Mouse (Mus musculus): ENCODE results near the gene Psmd13. TPM values are rescaled to one million over a fixed set of nuclear protein-coding genes. Genes with fewer than 3 reads are reported as not detected.

Gene Psmd13
- total and polyA plus RNA-seq, 3 experiments, result 165 to 215 TPM; not detected in 1

DNA sequence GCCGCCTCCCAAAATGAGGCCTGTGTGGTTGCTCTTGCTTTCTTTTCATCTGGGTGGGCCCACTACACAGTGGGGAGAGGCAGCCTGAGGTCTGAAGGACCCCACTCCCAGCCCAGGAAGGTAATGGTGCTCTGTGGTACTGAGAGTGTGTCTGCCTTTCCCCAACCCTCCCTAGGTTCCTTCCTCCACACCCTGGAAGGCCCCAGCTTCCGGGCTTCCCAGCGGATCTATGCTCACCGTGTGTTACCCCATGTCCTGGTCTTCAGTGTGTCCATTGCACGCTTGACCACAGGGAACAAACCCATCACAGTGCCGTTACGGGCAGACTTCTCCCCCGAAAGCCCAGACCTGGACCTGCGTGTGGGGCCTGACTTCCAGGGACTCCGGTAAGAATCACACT is 61.0 kb downstream of the Psmd13 start:
- Histone ChIP-seq H3K79me2 (ENCODE audit: control insufficient read depth, insufficient read depth, low read length, poor library complexity) (peaks cover 1% of the 10 kb centered on the region; the same call in 1 of the 2 replicates), H3K4me1 (ENCODE audit: control insufficient read depth in 1 of 2, insufficient read depth in 2 of 2, low read length in 2 of 2) (peaks cover 8 to 26% of the 10 kb centered on the region in 2 experiments), H3K9ac (ENCODE audit: control insufficient read depth, low read depth, low read length, poor library complexity, severe bottlenecking) (no peak overlapping the region), H3K27me3 (ENCODE audit: control insufficient read depth in 1 of 2, insufficient read depth in 2 of 2, low read length in 2 of 2) (no peaks in the 10 kb centered on the region; a peak in 1 of 4 replicates), H3K36me3 (ENCODE audit: control insufficient read depth in 1 of 2, insufficient read depth in 2 of 2, low read length in 2 of 2) (peaks cover 0 to 17% of the 10 kb centered on the region in 2 experiments; a peak in 2 of 4 replicates), H3K4me3 (ENCODE audit: control insufficient read depth in 1 of 2, insufficient read depth in 1 of 2, low read depth in 2 of 2, low read length in 2 of 2) (0 out of 4 replicates have a peak overlapping the region, but pooled peaks of 1 of the 2 experiments have one; percentile 10), H3K9me3 (replicated peaks; ENCODE audit: insufficient read depth, low read length) (no peaks in the 10 kb centered on the region), H3K27ac (ENCODE audit: control insufficient read depth, low read depth, low read length) (no peak overlapping the region)
- DNase-seq (ENCODE audit: low read depth, low spot score), result no peak
- TF ChIP-seq ELF1 (IDR thresholded peaks at IDR 0.05; ENCODE audit: low read depth, low read length), result no peak
- TF ChIP-seq MYB (IDR thresholded peaks at IDR 0.05; ENCODE audit: low read depth, low read length), result no peak
- TF ChIP-seq GATA1 (IDR thresholded peaks at IDR 0.05; ENCODE audit: low read depth, low read length), result no peak
- TF ChIP-seq USF1 (IDR thresholded peaks at IDR 0.05; ENCODE audit: low read depth, low read length), result no peak
- no peak for TF ChIP-seq CHD1 (IDR thresholded peaks at IDR 0.05; ENCODE audit: low read depth, low read length)
- TF ChIP-seq USF2 (IDR thresholded peaks at IDR 0.05; ENCODE audit: borderline replicate concordance in 1 of 2, insufficient read depth in 1 of 2, low read depth in 1 of 2, low read length in 2 of 2), result no peak
- no peak for TF ChIP-seq ZKSCAN1 (IDR thresholded peaks at IDR 0.05; ENCODE audit: low read depth, low read length)
- no peak for TF ChIP-seq SIN3A (IDR thresholded peaks at IDR 0.05; ENCODE audit: low read length)

DNA sequence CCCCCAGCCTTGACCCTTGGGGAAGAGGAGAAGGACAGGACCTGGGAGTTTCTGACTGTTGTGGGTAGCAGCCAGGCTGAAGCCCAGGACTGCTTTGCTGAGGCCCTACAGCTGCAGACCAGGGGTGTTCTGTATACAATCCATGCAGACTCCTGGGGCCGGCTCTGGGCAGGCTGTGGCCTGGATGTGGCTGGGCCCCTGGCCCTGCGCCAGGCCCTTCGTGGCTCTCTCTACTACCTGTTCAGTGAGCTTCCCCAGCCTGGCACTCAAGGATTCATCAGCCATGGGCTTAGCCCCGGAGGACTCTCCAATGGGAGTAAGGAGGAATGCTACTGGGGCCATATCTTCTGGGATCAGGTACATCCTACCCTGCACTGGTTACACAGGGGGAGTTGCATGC is 61.6 kb downstream of the Psmd13 start:
- H3K4me1 ChIP-seq (ENCODE audit: control insufficient read depth in 1 of 2, insufficient read depth in 2 of 2, low read length in 2 of 2), result peaks cover 8 to 26% of the 10 kb centered on the region in 2 experiments
- no peaks in the 10 kb centered on the region for H3K9me3 ChIP-seq (replicated peaks; ENCODE audit: insufficient read depth, low read length)
- H3K36me3 ChIP-seq (ENCODE audit: control insufficient read depth in 1 of 2, insufficient read depth in 2 of 2, low read length in 2 of 2), result peaks cover 0 to 17% of the 10 kb centered on the region in 2 experiments; a peak in 2 of 4 replicates
- DNase-seq (ENCODE audit: low read depth, low spot score), result no peak
- no peaks in the 10 kb centered on the region; a peak in 1 of 4 replicates for H3K27me3 ChIP-seq (ENCODE audit: control insufficient read depth in 1 of 2, insufficient read depth in 2 of 2, low read length in 2 of 2)
- no peak overlapping the region for H3K4me3 ChIP-seq (ENCODE audit: control insufficient read depth in 1 of 2, insufficient read depth in 1 of 2, low read depth in 2 of 2, low read length in 2 of 2)
- H3K79me2 ChIP-seq (ENCODE audit: control insufficient read depth, insufficient read depth, low read length, poor library complexity), result peaks cover 1% of the 10 kb centered on the region; the same call in 1 of the 2 replicates
- no peak for TF ChIP-seq RCOR1 (IDR thresholded peaks at IDR 0.05; ENCODE audit: low read depth, low read length)
- H3K9ac ChIP-seq (ENCODE audit: control insufficient read depth, low read depth, low read length, poor library complexity, severe bottlenecking), result no peak overlapping the region
- H3K27ac ChIP-seq (ENCODE audit: control insufficient read depth, low read depth, low read length), result no peak overlapping the region

DNA sequence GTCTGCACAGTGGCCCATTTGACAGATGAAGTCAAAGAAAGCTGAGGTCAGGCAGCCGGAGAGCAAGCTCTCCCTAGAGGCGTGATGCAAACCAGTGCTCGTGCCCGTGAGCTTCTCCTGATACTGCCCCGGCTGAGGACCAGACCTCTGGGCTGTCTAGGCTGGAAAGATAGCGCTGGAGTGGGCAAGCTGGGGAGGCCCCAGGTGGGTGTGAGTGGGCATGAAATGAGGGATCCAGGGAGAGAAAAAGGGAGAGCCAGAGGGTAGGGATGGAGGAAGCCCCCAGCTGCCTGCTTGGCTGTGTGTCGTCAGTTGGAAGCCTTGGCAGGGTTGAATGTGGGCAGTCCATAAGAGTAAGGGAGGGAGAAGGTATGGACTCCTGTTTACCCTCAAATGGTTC is 62.5 kb downstream of the Psmd13 start:
- H3K79me2 ChIP-seq (ENCODE audit: control insufficient read depth, insufficient read depth, low read length, poor library complexity), result peaks cover 1% of the 10 kb centered on the region; the same call in 1 of the 2 replicates
- H3K27me3 ChIP-seq (ENCODE audit: control insufficient read depth in 1 of 2, insufficient read depth in 2 of 2, low read length in 2 of 2), result no peaks in the 10 kb centered on the region
- no peak overlapping the region for H3K4me3 ChIP-seq (ENCODE audit: control insufficient read depth in 1 of 2, insufficient read depth in 1 of 2, low read depth in 2 of 2, low read length in 2 of 2)
- H3K9ac ChIP-seq (ENCODE audit: control insufficient read depth, low read depth, low read length, poor library complexity, severe bottlenecking), result no peak overlapping the region
- H3K9me3 ChIP-seq (replicated peaks; ENCODE audit: insufficient read depth, low read length), result no peaks in the 10 kb centered on the region
- DNase-seq (ENCODE audit: low read depth, low spot score), result no peak
- TF ChIP-seq ZMIZ1 (IDR thresholded peaks at IDR 0.05; ENCODE audit: low read depth, low read length), result no peak
- TF ChIP-seq EP300 (IDR thresholded peaks at IDR 0.05; ENCODE audit: low read depth in 1 of 2, low read length in 2 of 2), result no peak
- TF ChIP-seq POLR2AphosphoS5 (IDR thresholded peaks at IDR 0.05; ENCODE audit: borderline replicate concordance, low read depth, low read length), result no peak
- TF ChIP-seq UBTF (IDR thresholded peaks at IDR 0.05; ENCODE audit: borderline replicate concordance, insufficient read depth, low read depth, low read length), result no peak
- TF ChIP-seq NRF1 (IDR thresholded peaks at IDR 0.05; ENCODE audit: insufficient read depth, low read depth, low read length, poor library complexity, severe bottlenecking), result no peak
- TF ChIP-seq USF1 (IDR thresholded peaks at IDR 0.05; ENCODE audit: low read depth, low read length), result no peak
- TF ChIP-seq SIN3A (IDR thresholded peaks at IDR 0.05; ENCODE audit: low read length), result no peak
- no peak for TF ChIP-seq ZC3H11A (IDR thresholded peaks at IDR 0.05; ENCODE audit: low read depth, low read length)
- TF ChIP-seq MXI1 (IDR thresholded peaks at IDR 0.05; ENCODE audit: low read depth, low read length), result no peak
- no peak for TF ChIP-seq ZNF384 (IDR thresholded peaks at IDR 0.05; ENCODE audit: low read depth, low read length)
- no peak for TF ChIP-seq CTCF (IDR thresholded peaks at IDR 0.05 in 2 of 3, conservative IDR thresholded peaks at IDR 0.05 in 1 of 3; ENCODE audit: control insufficient read depth in 1 of 3, insufficient read depth in 1 of 3, low read depth in 2 of 3, low read length in 3 of 3, poor library complexity in 1 of 3, severe bottlenecking in 1 of 3)
- TF ChIP-seq MYC (IDR thresholded peaks at IDR 0.05; ENCODE audit: low read depth, low read length), result no peak
- no peak for TF ChIP-seq JUND (IDR thresholded peaks at IDR 0.05; ENCODE audit: low read depth, low read length)
- peaks cover 8 to 26% of the 10 kb centered on the region in 2 experiments for H3K4me1 ChIP-seq (ENCODE audit: control insufficient read depth in 1 of 2, insufficient read depth in 2 of 2, low read length in 2 of 2)
- H3K27ac ChIP-seq (ENCODE audit: control insufficient read depth, low read depth, low read length), result no peak overlapping the region
- H3K36me3 ChIP-seq (ENCODE audit: control insufficient read depth in 1 of 2, insufficient read depth in 2 of 2, low read length in 2 of 2), result peaks cover 0 to 17% of the 10 kb centered on the region in 2 experiments; a peak in 2 of 4 replicates
